Mouse (Mus musculus) gastrocnemius, postnatal 14 days (tissue): ENCODE data around the gene Zfp942. TPM values are rescaled to one million over a fixed set of nuclear protein-coding genes. Genes with fewer than 3 reads are reported as not detected.
A peak's percentile ranks its signal among the peaks of the same experiment; 100 is the strongest.
"Not testable (repeated sequence)": the region's sequence is repeated elsewhere in the genome, so short reads cannot be mapped to it uniquely, and the experiment has no call there.

Source experiments
- DNase-seq: peaks from one replicate; pipeline ENCODE4 v3.0.0; 2021; ENCODE audit warnings: mixed read lengths
- intact Hi-C: fragments of 180-260 bp; cut with DNase I; formaldehyde crosslinking; loops from one replicate; pipeline ENCODE4 v1.15.1; 2025; ENCODE audit warnings: low total_unique reads
- long read RNA-seq, 2 experiments: library from polyadenylated mRNA; stranded (forward); transcript quantifications; one replicate each; pipeline ENCODE4 v2.0.0; 2021
- total RNA-seq, 2 experiments: library from RNA; stranded (reverse); gene quantifications; 2 replicates each; pipeline ENCODE4 v1.2.3; 2021

Gene Zfp942
- total RNA-seq, result 1 to 10 TPM; 4.6 to 4.8 TPM
- long read RNA-seq, experiment 1, partial matches to known transcripts, result 0 of 4 reads
- long read RNA-seq, experiment 1, other reads (novel, unspliced or antisense), result 0 of 4 reads
- long read RNA-seq, experiment 2, partial matches to known transcripts, result 1 of 5 reads
- long read RNA-seq, experiment 2, other reads (novel, unspliced or antisense), result 3 of 5 reads

DNA sequence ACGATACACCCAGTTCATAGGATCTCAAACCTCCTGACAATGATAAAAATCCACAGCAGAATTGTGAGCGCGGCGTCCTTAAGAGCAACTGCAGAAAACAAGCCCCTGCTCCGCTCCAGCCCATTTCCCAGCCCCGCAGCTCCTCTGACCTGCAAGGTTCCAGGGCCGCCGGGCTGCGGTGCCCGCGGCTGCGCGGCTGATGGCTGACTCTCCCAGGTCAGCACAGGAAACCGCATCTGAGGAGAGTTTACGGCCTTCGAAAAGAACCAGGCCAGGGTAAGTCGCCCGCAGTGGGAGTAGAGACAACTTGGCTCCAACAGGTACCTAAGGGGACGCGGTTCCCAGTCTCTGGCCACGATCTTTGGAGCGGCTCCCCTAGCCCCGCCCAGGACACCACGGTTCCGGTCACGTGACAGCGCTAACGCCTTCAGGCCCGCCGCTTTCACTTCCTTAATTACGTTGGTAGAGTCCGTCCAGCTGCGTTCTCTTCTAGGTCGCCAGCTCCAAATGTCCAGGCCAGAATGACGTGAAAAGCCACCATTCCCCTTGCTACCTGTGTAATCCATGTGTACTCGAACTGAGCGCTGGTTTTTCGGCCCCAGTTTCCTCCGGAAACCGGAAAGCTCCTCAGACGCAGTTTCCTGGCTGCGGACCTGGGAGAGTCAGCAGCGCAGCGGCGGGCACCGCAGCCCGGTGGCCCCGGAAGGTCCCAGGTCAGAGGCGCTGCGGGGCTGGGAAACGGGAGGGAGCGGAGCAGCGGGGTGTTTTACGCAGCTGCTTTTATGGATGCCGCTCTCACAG lies at the start of gene Zfp942, which contains the start of gene Zfp943:
Gene Zfp942, minus strand, starts transcription at position 358 of the 801 bp plus-strand sequence.
Gene Zfp943, plus strand, starts transcription at position 446 of the 801 bp plus-strand sequence.
- intact Hi-C loops, result not testable (repeated sequence)
- DNase-seq, result peak; percentile 71

DNA sequence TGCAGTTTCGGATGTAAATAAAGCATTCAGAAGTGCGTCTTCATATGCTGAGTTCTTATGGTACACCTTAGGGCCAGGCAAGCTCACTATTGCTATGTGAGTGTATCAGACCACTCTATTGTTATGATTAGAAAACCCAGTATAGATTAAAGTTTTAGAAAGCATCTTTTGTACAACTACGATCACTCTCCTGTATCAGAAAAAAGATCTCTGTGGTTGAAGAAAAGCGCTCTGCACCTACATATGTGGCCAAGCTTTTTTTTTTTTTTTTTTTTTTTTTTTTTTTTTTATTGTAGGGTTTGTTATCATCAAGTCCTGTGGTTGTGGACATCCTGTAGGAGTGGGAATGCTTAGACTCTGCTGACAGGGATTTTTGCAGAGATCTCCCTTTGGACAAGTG lies 1.0 kb upstream of the Zfp942 start:
- DNase-seq, result no peak
- intact Hi-C loops, result no loop called here

DNA sequence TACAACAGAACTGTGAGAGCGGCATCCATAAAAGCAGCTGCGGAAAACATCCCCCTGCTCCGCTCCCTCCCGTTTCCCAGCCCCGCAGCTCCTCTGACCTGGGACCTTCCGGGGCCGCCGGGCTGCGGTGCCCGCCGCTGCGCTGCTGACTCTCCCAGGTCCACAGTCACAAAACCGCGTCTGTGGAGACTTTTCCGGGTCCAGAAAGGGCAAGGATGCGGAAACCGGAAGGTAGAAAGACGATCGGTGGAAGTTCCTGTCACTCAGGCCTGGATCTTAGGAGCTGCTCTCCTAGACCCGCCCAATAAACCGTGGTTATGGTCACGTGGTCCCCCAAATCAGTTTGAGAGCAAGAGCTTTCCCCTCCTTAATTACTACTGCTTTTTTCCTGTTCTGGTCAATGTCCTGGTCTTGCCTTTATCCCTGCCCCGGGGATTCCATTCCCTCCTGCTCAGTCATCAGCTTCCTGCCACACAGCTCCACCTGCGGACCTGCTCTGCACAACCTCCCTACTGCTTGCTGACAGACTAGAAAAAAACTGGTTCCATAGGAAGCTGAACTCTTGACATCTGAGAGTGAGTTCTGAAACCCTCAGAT lies 52.7 kb downstream of the Zfp942 start, which contains the start of gene Zfp995:
Gene Zfp995, minus strand, starts transcription at position 471 of the 597 bp plus-strand sequence.
- intact Hi-C loops, result not testable (repeated sequence)
- DNase-seq, result peak; percentile 57

DNA sequence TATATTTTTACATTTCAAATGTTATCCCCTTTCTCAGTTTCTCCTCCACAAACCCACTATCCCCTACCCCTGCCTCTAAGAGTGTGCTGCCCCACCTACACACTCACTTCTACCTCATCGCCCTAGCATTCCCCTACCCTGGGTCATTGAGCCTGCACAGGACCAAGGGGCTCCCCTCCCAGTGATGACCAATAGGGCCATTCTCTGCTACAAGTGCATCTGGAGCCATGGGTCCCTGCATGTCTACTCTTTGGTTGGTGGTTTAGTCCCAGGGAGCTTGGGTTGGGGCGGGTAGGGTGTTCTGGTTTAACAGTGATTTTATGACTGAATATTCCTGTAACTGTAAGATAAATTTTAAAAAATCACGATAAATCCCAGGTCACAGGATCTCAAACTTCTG lies 53.2 kb downstream of the Zfp942 start:
- intact Hi-C loops, result no loop called here
- DNase-seq, result no peak

Other genes starting within 250 kb of the Zfp942 start
- gene Zfp229, start 231.7 kb downstream of the Zfp942 start, total RNA-seq, result 1 to 10 TPM; 4.5 to 4.6 TPM
- 1 to 10 TPM in 1 of 2 experiments, under 1 TPM in 1; 0.95 to 1.3 TPM for gene Zfp820, start 116.7 kb downstream of the Zfp942 start, total RNA-seq
- 1 to 10 TPM; 1.1 to 1.2 TPM for gene Zfp995, start 52.5 kb downstream of the Zfp942 start, total RNA-seq
- 10 to 100 TPM; 13.2 to 14.7 TPM for gene Zfp943, start 88 bp upstream of the Zfp942 start, total RNA-seq
- under 1 TPM; 0.58 to 0.98 TPM for gene Zfp947, start 203.7 kb upstream of the Zfp942 start, total RNA-seq